In the genomic region with DNA sequence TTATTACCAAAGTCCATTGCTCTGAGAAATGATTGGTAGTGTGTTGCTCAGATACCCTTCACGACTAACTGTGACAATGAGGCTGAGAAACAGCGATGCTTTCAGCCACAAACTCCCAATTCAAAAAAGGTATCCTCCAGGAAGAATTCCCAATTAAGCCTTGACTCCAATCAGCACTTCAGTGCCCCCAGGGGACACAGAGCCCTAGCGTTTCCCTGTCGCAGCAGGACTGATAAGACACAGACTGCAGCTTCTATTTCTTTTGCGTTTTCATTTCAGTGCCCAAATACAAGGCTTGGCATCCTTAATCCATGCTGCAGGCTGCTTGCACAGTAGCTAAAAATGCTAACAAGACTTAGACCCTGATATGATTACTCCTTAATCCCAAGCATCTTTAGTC, we compare ENCODE assay signal across 14 mouse cellular contexts.
"Had no signal": no experiment of that assay in that cellular context is flagged by ENCODE, and none has a peak within 500 bp of the region (broad histone marks: within the 10 kb centered on the region; RNA-seq: fewer than 3 reads in every experiment).

No protein-coding gene starts in this region.

- H3K4me3 ChIP-seq: kidney, embryonic 15.5 days; limb, embryonic 15.5 days; liver, embryonic 12.5 days; midbrain, embryonic 12.5 days had no signal

- H3K4me1 ChIP-seq: kidney, embryonic 15.5 days; liver, embryonic 12.5 days had no signal

- H3K9me3 ChIP-seq: kidney, embryonic 15.5 days; limb, embryonic 15.5 days; liver, embryonic 12.5 days; midbrain, embryonic 12.5 days had no signal

- ATAC-seq: liver, embryonic 12.5 days had no signal

- DNase-seq: kidney, adult 2 months; kidney, postnatal 14 days; layer of hippocampus, adult 9-11 months; layer of hippocampus, postnatal 36 days; lung, embryonic 14.5 days; lung, postnatal 10 days; lung, postnatal 4 days; right cerebral cortex, adult 18-20 months; right cerebral cortex, postnatal 25 days; thymus, postnatal 36 days had no signal

- H3K36me3 ChIP-seq: kidney, embryonic 15.5 days; limb, embryonic 15.5 days; liver, embryonic 12.5 days had no signal

- H3K4me2 ChIP-seq: kidney, embryonic 15.5 days; limb, embryonic 15.5 days; liver, embryonic 12.5 days; lung, embryonic 14.5 days; midbrain, embryonic 12.5 days had no signal

- H3K27ac ChIP-seq: kidney, embryonic 15.5 days; limb, embryonic 15.5 days; liver, embryonic 12.5 days; midbrain, embryonic 12.5 days had no signal

- H3K9ac ChIP-seq: kidney, embryonic 15.5 days; limb, embryonic 15.5 days; liver, embryonic 12.5 days; lung, embryonic 14.5 days; midbrain, embryonic 12.5 days had no signal

- H3K27me3 ChIP-seq: liver, embryonic 12.5 days had no signal
